Mouse (Mus musculus): Measurements from ENCODE around the gene Mettl26. TPM values are rescaled to one million over a fixed set of nuclear protein-coding genes. Genes with fewer than 3 reads are reported as not detected.
"Not testable (repeated sequence)": the region's sequence is repeated elsewhere in the genome, so short reads cannot be mapped to it uniquely, and the experiment has no call there.

The Mettl26 gene
- total RNA-seq, 2 experiments from 2014 or later: 27.7 to 33.7 TPM

DNA sequence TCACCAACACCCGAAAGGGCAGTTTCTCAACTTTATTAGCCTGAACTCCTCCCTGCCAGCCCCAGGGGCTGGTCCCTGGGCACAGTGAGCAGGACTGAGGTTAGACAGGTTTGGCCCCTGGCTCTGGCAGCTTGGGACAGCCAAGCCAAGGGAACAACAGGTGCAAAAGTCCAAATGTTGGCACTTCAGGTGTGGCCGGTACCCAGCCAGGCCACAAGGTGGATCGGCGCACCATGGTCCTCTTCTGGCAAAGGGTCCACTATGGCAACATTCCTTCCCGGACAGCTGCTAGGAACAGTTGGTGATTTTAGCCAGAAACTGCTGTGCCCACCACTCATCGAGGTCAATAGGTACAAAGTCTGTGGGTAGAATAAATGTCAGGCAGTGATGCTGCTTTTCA, 11.2 kb upstream of the Mettl26 start:
- no peak for TF ChIP-seq CTCF (IDR thresholded peaks at IDR 0.05)
- Histone ChIP-seq H3K27ac (no peak overlapping the region), H3K4me3 (no peak overlapping the region)
- DNase-seq: peak; percentile 26
- intact Hi-C loops (cut with DNase I): no loop called here

- Histone ChIP-seq H3K4me3 (no peak overlapping the region), H3K27ac (no peak overlapping the region)
- intact Hi-C loops (cut with DNase I): no loop called here
- no peak for TF ChIP-seq CTCF (IDR thresholded peaks at IDR 0.05)
- peak; percentile 24 for DNase-seq
Measured at GRCm38 (mm10) chr17:25864311-25864710, 10.6 kb upstream of the Mettl26 start.

GRCm38 (mm10) chr17:25865288-25865687, 9.6 kb upstream of the Mettl26 start:
- no peak for TF ChIP-seq CTCF (IDR thresholded peaks at IDR 0.05)
- Histone ChIP-seq H3K4me3 (peak overlapping the region; percentile 21), H3K27ac (peak overlapping the region; percentile 99; the same call in 1 of the 2 replicates)
- intact Hi-C loops (cut with DNase I): loop anchor here (5.0 kb wide), 1 partner anchor 33 kb away; the partner anchor contains the start of gene Stub1
- DNase-seq: no peak

GRCm38 (mm10) chr17:25866172-25866571, 8.7 kb upstream of the Mettl26 start:
- Histone ChIP-seq H3K27ac (peak overlapping the region; percentile 99), H3K4me3 (peak overlapping the region; percentile 85)
- intact Hi-C loops (cut with DNase I): loop anchor here (5.0 kb wide), 1 partner anchor 34 kb away; the partner anchor contains the start of gene Stub1
- DNase-seq: no peak
- no peak for TF ChIP-seq CTCF (IDR thresholded peaks at IDR 0.05)

- TF ChIP-seq CTCF (IDR thresholded peaks at IDR 0.05): no peak
- H3K27ac ChIP-seq: peak overlapping the region; percentile 99
- no peak for DNase-seq
- H3K4me3 ChIP-seq: peak overlapping the region; percentile 85
- intact Hi-C loops (cut with DNase I): loop anchor here (5.0 kb wide), 1 partner anchor 35 kb away; the partner anchor contains the start of gene Stub1
Measured at GRCm38 (mm10) chr17:25867509-25867835, 7.4 kb upstream of the Mettl26 start.

GRCm38 (mm10) chr17:25867836-25868600, 6.9 kb upstream of the Mettl26 start:
- no peak for TF ChIP-seq CTCF (IDR thresholded peaks at IDR 0.05)
- DNase-seq: peak; percentile 84
- peak overlapping the region; percentile 99 for H3K27ac ChIP-seq
- H3K4me3 ChIP-seq: peak overlapping the region; percentile 85
- intact Hi-C loops (cut with DNase I): loop anchor here (5.0 kb wide), 1 partner anchor 36 kb away; the partner anchor contains the start of gene Stub1

- Histone ChIP-seq H3K27ac (peak within 1 kb of the TSS; percentile 99), H3K4me3 (peak within 1 kb of the TSS; percentile 85)
- peak; percentile 92 for DNase-seq
- intact Hi-C loops (cut with DNase I): loop anchor here (5.0 kb wide), 1 partner anchor 36 kb away; the partner anchor contains the start of gene Stub1
- TF ChIP-seq CTCF (IDR thresholded peaks at IDR 0.05): 0 out of 2 replicates have a peak, but pooled peaks have one; percentile 11
Measured at GRCm38 (mm10) chr17:25868601-25869191, 6.2 kb upstream of the Mettl26 start, which contains the start of gene Mcrip2. Mcrip2 (minus strand) TSS chr17:25868764.

- intact Hi-C loops (cut with DNase I): loop anchor here (5.0 kb wide), 1 partner anchor 37 kb away; the partner anchor contains the start of gene Stub1
- TF ChIP-seq CTCF (IDR thresholded peaks at IDR 0.05): no peak
- no peak for DNase-seq
Measured at GRCm38 (mm10) chr17:25869498-25869897, 5.4 kb upstream of the Mettl26 start.

GRCm38 (mm10) chr17:25869954-25870353, 4.9 kb upstream of the Mettl26 start:
- no peak for TF ChIP-seq CTCF (IDR thresholded peaks at IDR 0.05)
- intact Hi-C loops (cut with DNase I): loop anchor here (5.0 kb wide), 1 partner anchor 38 kb away; the partner anchor contains the start of gene Stub1
- Histone ChIP-seq H3K4me3 (no peak overlapping the region), H3K27ac (peak overlapping the region; percentile 99; the same call in 1 of the 2 replicates)
- no peak for DNase-seq

More at GRCm38 (mm10) chr17:25869498-25869897, 5.4 kb upstream of the Mettl26 start:
- Histone ChIP-seq H3K4me3 (no peak overlapping the region), H3K27ac (peak overlapping the region; percentile 99)

GRCm38 (mm10) chr17:25871566-25871965, 3.3 kb upstream of the Mettl26 start:
- DNase-seq; H3K27ac ChIP-seq; H3K4me3 ChIP-seq; intact Hi-C loops (cut with DNase I): not testable (repeated sequence)

- DNase-seq: no peak
- TF ChIP-seq CTCF (IDR thresholded peaks at IDR 0.05): no peak
- H3K27ac ChIP-seq: no peak overlapping the region
- no peak overlapping the region for H3K4me3 ChIP-seq
- intact Hi-C loops (cut with DNase I): no loop called here
Measured at GRCm38 (mm10) chr17:25872676-25873075, 2.2 kb upstream of the Mettl26 start.

DNA sequence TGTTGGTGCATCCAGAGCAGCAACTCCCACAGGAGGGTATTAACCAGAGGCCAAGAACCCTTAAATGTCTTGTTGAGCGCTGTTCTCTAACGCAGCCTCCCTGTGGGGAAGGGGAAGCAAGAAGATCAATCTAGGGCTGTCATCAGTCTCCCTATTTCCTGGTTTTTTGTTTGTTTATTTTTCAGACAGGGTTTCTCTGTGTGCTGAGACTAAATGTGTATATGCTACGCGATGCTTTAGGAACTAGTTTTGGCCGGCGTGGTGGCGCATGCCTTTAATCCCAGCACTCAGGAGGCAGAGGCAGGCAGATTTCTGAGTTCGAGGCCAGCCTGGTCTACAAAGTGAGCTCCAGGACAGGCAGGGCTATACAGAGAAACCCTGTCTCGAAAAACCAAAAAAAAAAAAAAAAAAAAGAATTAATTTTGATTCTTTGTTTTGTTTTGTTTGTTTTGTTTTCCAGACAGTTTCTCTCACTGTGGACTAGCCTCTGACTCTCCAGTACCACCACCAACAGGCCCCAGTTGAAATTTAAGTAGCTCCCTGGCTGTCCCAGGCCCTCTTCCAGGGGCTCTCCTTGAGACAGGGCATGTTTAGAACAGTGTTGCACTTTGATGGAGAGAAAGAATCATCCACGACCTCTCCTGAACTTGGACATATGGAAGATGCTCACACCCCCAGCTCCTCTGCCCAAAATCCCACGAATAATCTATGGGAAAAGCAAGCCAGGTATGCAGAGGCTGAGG, 1.3 kb upstream of the Mettl26 start:
- Histone ChIP-seq H3K27ac (peak overlapping the region; percentile 97), H3K4me3 (no peak overlapping the region)
- no peak for DNase-seq
- intact Hi-C loops (cut with DNase I): no loop called here
- TF ChIP-seq CTCF (IDR thresholded peaks at IDR 0.05): no peak
